Mouse (Mus musculus) left cerebral cortex, adult 8-10 months (tissue): ENCODE measurements around the gene Pank3. TPM values are rescaled to one million over a fixed set of nuclear protein-coding genes. Genes with fewer than 3 reads are reported as not detected.

Experiments used
- DNase-seq, 2 experiments: peaks; one replicate each; pipeline ENCODE4 v3.0.0; 2022; ENCODE audit warnings: low spot score in 2 of 2
- total RNA-seq, 4 experiments: library from RNA; stranded (reverse); gene quantifications; 2 replicates each; pipeline ENCODE4 v1.2.4; 2022

Gene Pank3
- total RNA-seq = 10 to 100 TPM; 34.3 to 36.8 (median 36.1) TPM

DNA sequence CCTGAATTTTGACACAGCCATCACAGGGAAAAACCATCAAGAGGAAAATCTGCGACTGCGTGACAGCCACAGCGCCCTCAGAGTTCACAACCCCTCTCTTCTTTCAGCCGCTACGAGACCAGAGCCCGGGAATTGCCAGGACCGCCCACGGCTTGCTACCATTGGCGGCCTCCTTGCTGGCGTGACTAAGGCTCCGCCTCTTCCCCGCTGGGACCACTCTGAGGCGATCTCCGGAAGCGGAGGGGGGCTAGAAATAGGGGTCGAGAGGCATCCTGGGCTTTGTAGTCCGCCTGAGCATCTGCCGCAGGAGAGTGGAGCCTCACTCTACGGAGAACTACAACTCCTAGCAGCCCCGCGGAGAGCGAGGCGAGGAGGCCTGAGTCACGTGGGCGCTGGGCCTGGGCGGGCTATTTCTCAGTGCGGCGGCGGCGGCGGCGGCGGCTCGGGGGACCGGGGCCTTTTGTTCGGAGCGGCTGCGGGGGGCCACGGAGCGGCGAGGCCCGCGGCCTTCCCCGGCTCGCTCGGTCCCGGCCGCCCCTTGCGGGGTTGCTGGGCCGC is at the start of gene Pank3:
TSS of gene Pank3 (plus strand) at position 297 of the 558 bp plus-strand sequence.
- peak; percentile 82 to 99 for DNase-seq

DNA sequence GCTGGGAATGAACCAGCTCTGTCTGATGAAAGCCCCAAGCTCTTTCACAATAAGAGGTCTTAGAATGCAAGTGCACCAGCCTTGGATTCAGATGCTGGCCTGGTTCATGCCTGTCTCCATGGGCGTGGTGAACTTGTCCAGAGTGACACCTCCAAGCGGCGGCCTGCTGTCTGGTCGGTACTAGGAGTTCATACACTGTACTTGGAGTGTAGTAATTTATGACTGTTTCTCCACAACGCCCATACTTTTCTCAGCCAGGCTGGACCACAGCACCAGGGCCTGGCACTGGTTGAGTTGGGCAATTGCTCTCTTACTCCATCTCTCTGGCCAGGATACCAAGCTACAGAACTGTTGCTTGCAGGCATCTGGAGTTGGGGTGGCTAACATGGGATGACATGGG is 45.4 kb upstream of the Pank3 start:
- DNase-seq = no peak

DNA sequence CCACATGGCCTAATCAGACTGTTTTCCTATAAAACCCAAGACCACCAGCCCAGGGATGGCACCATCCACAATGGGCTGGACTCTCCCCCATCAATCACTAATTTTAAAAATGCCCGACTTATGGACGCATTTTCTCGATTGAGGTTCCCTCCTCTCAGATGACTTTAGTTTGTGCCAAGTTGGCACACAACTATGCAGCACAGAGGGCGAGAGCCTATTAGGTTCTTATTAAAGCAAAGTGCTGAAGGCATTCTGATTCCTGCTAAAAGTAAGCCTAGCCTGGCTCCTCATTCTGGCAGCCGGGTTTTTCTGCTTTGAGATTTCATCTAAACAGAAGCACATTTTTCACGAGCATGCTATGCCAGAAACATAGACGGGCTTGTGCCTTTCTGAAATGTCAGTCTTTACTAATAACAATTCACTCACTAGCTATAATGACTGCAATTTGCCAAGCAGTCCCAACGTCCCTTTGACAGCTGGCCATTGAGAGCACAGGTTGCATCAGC is 42.9 kb upstream of the Pank3 start:
- no peak for DNase-seq

DNA sequence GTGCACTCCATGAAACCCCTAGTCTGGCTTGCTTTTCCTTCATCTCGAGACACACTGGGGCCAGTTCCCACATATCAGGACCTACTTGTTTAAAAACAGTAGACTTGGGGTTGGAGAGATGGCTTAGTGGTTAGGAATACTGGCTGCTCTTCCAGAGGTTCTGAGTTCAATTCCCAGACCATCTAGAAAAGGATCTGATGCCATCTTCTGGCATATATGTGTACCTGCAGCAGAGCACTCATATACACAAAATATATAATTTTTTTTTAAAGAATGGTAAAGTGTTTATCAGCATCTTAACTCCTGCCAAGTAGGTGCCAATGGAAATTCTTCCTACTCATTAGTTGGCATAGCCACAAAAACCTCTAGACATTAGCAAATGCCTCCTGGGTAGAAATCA is 41.1 kb upstream of the Pank3 start:
- no peak for DNase-seq

DNA sequence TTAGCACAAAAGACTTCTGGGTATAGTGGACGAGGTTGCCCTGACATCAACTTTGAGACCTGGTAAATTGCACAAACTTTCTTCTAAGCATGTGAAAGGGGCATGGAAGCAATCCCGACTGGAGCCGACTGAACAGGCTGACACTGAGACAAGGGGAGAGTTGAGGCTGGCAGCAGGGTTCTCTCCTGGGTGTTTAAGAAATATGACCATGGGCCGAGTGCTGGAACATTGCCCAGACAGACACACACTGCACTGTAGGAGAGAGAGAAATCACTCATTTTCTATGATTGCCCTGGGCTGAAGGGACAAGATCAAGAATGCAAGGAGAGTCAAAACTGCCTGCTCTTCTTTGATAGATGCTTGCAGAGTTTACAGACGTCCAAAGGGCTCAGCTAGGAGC is 40.1 kb upstream of the Pank3 start:
- DNase-seq = no peak

DNA sequence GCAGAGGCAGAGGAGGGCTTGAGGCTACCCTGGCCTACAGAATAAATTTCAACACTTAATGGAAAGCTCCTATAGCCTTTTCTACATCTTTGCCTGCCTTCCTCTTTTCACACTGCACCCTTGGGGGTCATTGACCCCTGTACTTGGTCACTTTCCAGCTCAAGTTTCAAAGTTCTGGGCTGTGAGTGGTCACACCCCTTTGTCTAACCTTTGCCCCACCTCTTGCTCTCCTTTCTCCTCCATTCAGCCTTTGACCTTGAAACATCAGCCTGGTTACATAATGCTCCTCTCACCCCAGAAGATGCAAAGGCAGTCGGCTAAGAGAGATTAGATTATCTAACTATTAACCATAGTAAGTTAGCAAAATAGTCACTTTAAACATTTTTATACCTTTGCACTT is 36.9 kb upstream of the Pank3 start:
- no peak for DNase-seq

DNA sequence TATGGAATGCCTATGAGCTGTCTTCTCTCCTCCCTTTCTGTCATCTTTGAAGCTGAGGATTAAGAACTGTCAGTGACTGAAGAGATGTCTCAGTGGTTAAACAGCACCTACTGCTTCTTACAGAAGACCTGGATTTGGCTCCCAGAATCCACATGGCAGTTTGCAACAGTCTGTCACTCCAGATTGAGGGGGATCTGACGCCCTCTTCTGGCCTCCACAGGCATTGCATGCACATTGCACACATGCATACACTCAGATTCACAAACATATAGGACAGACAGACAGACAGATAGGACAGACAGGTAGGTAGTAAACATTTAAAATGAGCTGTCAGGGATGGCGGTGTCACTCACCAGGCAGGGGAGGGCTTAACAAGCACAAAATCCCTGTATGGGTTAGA is 32.5 kb upstream of the Pank3 start:
- no peak for DNase-seq

DNA sequence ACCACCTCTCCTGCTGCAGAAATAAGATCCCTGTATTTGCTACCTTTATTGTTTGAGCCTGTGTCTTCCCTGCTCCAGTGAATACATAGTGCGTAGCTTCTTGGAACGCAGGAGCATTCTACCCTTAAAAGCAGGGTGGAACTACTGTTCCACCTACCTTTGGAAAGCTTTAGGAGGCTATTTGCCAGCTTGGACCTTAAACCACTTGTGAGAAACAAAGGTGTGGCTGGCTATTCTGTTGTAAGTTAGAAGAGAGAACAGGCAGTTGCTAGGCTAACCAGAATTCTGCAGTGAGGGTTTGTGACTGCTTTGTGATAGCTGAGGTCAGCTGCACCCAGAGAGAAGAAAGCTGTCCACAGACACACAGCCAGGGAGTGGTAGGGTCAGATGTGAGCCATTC is 32.0 kb upstream of the Pank3 start:
- no peak for DNase-seq

DNA sequence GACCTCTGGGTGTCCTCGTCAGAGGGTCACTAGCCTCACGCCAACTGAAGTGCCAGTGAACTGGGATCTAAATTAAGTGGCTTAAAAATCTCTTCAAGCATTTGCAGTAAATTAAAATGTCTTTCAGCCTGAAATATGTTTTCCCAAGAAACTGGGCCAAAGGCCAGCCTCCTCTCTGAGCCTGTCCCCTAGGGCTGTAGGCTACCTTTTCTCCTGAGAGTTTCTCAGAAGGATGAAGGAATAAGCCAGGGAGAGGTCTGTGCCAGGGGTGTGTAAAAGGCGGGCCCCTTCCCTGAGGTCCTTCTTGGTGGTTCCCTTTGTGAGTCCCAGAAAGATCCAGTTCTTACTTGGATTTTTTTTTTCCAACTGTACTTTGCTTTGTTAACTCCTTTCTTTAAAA is 31.2 kb upstream of the Pank3 start:
- DNase-seq = no peak

DNA sequence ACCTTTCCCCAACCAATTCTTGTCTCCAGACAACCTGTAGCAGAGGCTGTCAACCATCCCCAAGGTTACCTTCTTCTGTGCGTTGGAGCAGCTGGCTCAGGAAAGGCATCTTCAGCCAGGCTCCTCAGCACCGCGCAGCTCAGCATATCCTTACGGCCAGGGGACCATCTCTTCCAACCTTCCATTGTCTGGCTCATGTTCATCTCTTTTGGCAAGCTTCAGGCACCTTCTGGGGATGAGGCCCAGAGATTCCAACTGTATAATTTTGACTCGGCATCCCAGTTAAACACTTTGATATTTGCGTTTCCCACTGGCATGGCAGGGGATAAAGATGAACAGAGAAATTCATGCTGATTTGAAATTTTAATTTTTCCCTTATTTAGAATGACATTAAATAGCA is 25.7 kb upstream of the Pank3 start:
- no peak for DNase-seq

DNA sequence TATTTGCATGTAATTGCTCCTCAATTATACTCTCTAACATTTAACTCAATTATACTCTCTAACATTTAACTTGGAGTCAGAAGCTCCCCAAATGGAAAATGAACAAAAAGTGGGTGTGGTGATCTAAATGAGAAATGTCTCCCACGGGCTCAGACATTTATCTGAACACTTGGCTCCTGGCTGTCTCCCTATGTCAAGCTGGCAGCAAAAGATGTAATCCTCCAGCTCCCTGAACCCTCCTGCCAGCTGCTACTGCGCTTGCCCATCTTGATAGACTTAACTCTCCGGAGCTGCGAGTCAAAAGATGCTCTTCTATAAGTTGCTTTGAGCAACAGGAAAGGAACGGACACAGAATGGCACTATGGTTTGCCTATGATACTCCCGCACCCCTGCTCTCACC is 24.7 kb upstream of the Pank3 start:
- no peak for DNase-seq

DNA sequence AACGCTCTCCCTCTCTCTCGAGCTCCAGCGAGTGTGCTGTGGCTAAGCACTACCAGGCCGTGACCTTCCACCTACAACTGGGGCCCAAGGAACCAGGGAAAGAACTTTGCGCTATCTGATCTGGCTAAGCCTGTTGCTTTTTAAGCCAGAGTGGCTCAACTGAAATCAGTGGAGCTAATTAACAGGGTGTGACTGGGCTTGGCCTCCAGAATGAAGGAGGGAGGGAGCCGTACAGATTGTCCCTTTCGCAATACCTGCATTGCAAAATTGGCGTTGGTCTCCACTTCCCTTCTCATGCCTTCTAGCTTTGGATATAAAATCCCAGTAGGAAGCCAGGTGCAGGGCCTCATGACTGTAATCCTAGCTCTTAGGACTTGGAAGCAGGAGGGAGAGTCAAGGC is 18.7 kb upstream of the Pank3 start:
- DNase-seq = no peak

DNA sequence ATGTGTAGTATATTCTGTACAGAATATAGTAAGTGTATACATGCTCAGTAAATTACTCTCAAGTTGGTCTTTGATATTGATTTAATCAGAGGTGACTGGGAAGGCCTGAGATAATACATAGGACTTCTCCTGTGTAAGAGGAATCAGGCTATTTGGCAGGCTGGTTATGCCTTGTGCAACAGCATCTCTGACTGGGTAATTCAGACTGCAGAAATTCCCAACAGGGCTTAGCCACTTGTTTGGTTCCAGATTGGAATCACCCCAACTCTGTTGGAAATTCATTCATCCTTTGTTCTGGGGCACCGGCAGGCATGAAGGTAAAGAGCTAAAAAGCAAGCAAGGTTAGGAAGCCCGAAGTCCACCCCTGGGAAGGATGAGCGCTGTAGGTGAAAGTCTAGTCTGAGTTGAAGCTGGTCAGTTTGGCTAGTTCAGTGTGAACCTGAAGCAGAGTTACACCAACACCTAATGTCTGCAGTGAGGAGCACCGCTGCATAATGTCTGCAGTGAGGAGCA is 14.3 kb upstream of the Pank3 start:
- no peak for DNase-seq

DNA sequence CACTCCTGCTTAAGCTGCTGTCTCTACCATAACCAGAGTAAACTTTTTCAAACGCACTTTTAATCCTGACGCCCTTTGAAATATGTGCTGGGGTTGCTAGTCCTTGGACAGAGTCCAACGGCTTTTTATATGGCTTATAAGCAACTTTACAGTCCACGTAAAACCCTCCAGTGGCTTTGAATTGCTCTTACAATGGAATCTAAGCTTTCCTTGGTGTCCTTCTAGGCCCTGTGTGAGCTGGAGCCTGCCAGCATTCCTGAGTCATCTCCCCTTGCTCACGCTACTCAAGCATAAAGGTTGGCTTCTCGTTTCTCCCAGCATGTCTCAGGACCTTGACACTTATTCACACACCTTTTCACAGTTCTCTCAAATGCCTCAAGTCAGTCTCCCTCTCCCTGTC is 13.7 kb upstream of the Pank3 start:
- no peak for DNase-seq

DNA sequence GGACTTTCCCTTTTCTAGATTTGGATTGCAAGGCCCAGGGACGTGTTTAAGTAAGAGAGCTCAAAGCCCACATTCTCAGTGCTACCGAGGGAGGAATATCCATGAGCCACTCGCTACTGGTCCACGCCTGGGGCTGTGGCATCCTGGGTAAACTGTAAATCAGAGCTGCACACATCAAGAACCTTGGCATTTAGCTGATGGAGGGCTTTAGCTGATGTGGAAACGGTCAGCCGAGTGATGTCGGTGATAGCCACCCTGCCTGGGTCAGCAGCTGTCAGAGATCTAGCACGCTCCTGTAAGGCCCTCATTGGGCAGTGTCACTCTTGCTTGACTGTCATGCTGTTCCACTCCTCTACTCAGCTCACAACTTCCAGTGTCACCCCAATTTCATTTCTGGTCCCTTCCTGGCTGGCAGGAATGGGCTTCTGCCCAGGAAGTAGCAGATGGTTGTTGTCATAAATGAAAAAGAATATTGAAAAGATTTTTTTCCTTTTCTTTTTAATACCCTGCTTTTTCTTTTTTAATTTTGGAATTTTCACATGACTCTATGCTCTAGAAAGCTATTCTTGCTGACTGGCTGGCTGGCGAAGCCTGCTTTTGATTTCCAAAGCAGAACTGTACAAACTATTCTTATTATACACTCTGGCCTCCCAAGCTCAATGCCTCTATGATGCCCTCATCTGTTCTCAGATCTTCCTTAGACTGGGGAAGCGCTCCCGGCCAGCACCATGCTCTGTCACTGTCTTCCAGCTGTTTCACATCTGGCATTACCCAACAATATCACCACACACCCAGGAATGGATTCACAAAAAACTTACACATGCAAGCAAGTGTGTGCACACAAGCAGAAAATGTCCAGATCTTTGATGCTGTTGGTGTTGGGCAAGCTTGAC is 12.6 kb upstream of the Pank3 start:
- DNase-seq = no peak

DNA sequence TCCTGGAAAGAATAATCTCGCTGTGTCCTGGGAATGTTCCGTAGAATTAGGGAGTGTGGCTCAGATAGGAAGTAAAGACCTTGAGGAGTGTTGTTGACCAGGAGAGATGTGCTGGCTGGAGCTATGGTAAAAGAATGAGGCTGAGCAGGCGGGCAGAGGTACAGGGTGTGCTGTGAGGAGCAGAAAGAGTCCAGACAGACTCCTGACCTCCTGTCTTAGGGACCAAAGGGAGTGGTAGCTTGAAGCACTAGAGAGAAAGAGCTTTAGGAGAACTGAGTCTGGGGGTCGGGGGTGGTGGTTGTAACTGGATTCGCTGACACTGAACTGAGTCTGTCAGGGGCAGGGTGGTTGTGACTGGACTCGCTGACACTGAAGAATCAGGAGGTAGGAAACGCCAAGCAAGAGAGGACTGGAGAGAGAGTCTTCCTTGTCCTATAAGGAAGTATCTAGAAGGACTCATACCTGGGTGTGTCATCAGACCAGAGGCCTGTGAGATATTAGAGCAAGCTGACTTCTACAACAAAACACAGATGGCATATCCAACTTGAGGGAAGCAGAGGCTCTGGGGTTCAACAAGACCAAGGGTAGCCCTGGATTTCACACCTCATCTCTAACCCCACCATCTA is 9.2 kb upstream of the Pank3 start:
- DNase-seq = no peak

DNA sequence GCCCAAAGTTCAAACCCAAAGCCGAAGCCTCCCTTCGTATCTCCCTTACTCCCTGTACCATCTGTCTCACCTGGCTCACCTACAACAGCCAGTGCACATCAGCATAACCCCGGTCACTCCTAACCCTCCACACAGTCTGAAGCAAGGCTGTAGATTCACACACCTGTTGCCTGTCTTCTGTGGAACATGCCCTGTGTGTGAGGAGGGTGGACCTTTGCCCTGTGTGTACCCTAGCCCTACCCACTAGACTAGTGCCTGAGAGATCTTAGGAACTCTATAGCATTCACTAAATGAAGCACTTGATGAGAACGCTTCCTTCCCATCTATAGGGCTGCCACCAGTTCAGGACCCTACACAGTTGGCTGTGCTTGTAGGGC is 8.7 kb upstream of the Pank3 start:
- DNase-seq = no peak

DNA sequence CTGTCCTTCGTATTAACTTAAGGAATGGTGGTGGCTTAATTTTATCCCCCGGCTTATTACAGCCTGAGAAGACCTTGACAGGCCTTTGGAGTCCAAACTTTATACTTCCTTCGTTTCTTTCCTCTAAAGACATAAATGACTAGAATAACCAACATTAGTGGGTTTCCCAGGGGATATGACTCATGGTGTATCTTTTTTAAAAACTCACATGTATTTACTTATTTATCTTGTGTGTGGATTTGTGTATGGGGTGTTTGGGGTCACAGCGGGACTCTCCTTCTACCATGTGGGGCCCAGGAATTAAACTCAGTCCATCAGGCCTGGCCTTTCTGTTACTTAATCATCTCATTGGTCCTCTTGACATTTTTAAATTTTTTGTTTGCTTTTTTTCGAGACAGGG is 2.4 kb upstream of the Pank3 start:
- DNase-seq = no peak

DNA sequence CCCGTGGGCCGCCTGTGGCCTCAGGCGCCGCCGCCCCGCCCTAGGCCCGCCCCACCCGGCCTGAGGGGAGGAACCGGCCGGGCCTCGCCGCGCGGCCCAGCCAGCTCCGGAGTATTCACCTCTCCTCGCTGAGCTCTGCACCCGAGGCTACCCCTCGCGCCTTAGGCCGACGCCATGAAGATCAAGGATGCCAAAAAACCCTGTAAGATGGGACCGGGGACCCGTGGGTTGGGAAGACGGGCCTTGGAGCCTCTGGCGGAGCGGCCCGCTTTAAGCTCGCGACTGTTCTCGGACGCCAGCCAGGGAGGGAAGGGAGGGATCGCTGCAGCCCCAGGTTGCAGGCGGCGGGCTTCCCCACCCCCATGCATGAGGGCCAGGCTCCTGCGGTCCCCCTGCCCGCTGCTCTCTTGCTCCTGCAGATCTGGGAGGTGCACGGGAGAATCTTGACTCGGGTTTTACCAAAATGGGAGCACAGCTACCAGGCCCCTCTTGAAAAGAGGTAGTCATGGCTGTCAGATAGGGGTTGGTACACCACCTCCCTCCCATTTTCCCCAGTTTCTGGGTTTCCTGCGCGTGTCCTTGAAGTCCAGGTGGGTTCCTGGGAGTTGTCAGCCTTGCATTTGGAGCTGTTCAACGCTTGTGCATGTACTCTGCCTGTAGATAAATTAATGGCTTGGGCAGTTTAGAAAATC is 608 bp downstream of the Pank3 start:
- DNase-seq = peak; percentile 55 to 63

DNA sequence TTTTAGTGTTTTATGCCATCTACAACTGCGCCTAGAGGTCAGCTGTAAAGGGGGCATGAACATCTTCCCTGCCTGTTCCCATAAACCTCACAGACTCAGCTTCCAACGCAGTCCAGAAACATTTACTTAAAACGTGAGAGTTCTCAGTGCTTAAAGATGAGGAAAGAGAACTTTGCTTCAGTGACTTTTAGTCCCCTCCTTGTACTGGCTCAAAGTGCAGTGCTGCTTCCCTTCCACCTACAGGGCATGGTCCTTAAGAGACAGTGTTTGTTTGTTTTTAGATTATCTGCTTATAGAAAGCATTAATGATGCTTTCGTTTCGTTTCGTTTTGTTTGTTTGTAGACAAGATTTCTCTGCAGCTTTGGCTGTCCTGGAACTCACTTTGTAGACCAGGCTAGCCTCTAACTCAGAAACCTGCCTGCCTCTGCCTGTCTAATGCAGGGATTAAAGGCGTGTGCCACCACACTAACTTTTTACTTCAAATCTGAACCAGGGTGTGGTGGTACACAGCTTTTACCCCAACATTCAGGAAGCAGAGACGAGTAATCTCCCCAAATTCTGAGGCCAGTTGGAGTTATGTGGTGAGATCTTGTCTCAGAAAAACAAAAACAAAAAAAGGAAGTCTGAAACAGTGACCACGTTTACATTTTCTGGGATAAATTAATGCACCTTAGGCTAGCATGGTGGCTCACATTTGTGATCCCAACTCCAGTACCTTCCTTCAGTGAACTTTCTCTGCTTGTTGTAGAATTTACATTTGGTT is 1.6 kb downstream of the Pank3 start:
- no peak for DNase-seq

DNA sequence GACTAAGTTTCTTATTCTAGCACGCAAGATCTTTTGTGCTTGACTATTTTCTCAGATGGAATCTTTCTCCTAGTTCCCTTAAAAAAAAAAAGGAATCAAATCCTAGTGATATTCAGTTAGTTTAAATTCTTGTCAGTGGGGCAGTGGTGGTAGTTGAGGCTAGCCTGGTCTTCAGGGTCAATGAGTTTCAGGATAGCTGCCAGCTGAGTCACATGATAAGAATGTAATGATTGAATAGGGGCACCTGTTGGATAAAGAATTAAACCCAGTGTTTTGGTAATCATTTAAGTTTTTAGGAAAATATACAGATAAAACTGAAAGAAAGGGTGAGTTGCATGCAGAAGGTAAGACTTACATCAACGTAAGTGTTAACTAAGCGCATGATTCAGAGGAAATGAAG is 6.3 kb downstream of the Pank3 start:
- no peak for DNase-seq
